Mouse (Mus musculus): ENCODE measurements around the gene Nr2e3. TPM values are rescaled to one million over a fixed set of nuclear protein-coding genes. Genes with fewer than 3 reads are reported as not detected.
A peak's percentile ranks its signal among the peaks of the same experiment; 100 is the strongest.
"Not testable (repeated sequence)": the region's sequence is repeated elsewhere in the genome, so short reads cannot be mapped to it uniquely, and the experiment has no call there.

Gene Nr2e3
- polyA plus RNA-seq, 1 experiment from 2014 or later: 1.5 TPM

DNA sequence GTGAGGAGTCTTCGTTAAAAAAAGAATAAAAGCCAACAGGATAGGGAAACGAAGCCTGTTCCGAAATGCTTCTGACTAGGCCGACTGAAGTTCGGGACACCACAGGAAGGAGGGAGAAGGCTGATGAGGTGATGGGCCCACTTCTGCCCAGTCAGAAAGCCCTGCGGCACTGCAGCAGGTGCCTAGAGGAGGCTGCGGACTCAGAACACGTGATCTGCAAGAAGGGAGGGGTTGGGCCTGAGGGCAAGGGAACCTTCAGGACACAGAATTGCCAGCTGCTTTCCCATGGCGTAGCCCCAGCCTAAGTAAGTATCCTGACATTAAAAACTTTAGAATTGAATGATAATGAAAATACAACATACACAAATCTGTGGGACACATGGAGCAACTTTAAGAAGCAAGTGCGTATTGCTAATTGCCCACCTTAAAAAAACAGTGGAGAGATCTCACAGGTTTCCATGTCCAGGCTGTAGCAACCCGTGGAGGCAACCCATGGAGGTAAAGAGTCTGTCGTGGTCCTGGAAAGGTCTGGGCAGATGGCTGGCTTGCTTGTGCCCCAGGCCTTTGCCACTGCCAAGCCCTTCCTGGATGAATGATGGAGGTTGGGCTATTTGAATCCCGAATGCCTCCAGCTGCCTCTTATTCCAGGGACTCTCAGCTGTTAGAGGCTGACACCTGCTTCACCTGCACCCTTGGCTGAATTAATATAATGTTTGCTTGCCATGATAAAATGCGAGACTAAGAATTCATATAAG lies 919 bp upstream of the Nr2e3 start:
- Histone ChIP-seq H3K9ac (no peak overlapping the region), H3K4me3 (replicated peaks) (no peak overlapping the region), H3K4me2 (no peak overlapping the region), H3K27ac (no peak overlapping the region), H3K9me3 (no peaks in the 10 kb centered on the region), H3K4me1 (no peaks in the 10 kb centered on the region; the same call in 1 of the 2 replicates), H3K27me3 (replicated peaks) (no peaks in the 10 kb centered on the region), H3K36me3 (no peaks in the 10 kb centered on the region)
- 60% methylated on average over 14 of the region's 14 CpGs for WGBS
- ATAC-seq (ENCODE audit: insufficient read depth, low FRiP score, low read depth): no peak

DNA sequence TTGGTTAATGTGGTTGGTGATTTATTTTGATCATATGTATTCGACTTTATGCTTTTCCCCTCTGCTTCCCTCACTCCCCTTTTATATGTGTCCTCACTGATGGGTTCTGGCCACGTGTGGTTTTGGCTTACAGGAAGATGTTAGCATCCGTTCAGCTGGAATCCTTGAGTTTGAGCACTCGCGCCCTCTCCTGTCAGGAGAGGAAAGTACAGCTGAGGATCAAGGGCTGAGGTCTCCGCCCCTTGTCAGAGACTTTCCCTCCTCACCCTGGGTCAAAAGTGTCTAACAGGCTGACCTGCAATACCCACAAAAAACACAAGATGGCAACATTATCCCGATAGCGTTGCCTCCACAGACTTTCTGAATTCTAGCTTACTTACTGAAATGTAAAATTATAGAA lies 1.2 kb downstream of the Nr2e3 start:
- Histone ChIP-seq H3K9ac (no peak overlapping the region), H3K4me2 (no peak overlapping the region), H3K27me3 (replicated peaks) (no peaks in the 10 kb centered on the region), H3K4me1 (peaks cover 4% of the 10 kb centered on the region), H3K4me3 (replicated peaks) (no peak overlapping the region), H3K27ac (no peak overlapping the region), H3K36me3 (no peaks in the 10 kb centered on the region), H3K9me3 (no peaks in the 10 kb centered on the region)
- WGBS: 1% methylated on average over 8 of the region's 8 CpGs
- peak; percentile 23 for ATAC-seq (ENCODE audit: insufficient read depth, low FRiP score, low read depth)

DNA sequence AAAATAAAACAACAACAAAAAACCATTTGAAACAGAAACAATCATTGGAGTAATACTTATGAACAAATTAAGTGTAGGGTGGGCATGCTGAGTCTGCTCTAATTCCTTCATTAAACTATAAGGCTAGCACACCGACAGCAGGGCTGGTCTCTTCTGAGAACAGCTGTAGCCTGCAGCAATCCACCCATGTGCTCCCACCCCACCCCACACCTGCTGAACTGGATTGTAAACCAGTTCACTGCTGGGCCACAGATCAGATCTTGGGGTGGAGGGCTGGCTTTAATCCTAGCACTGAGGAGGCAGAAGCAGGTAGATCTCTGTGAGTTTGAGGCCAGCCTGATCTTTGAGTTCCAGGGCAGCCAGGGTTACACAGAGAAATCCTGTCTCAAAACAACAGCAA lies 2.3 kb downstream of the Nr2e3 start:
- not testable (repeated sequence) for H3K36me3 ChIP-seq; H3K27me3 ChIP-seq (replicated peaks); H3K9me3 ChIP-seq; ATAC-seq (ENCODE audit: insufficient read depth, low FRiP score, low read depth); H3K4me2 ChIP-seq; H3K4me3 ChIP-seq (replicated peaks); H3K27ac ChIP-seq; H3K4me1 ChIP-seq; H3K9ac ChIP-seq
- WGBS: 57% methylated on average over 1 of the region's 1 CpGs

GRCm38 (mm10) chr9:59956496-59956895 lies 4.0 kb downstream of the Nr2e3 start:
- peak overlapping the region; percentile 17; the same call in 1 of the 2 replicates for H3K4me2 ChIP-seq

DNA sequence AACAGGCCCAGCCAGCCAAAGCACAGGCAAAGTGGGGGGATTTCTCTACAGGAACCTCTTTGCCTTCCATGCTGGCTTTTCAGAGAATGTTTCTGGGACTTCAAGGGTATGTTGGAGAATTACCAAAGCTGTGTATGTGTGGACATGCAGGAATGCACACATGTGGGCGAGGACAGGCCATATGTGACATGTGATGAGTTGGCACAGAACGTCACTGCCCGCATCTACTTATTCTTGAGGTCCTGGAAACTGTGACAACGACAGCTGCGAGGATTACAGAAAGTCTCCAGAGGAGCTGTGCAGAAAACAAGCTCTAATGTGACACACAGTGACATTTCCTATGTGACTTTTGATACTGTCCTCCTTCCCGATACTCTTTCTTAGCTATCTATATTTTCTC lies 4.8 kb downstream of the Nr2e3 start:
- WGBS: 75% methylated on average over 6 of the region's 6 CpGs
- no peaks in the 10 kb centered on the region for H3K27me3 ChIP-seq (replicated peaks)
- H3K4me2 ChIP-seq: no peak overlapping the region
- H3K36me3 ChIP-seq: no peaks in the 10 kb centered on the region
- H3K9me3 ChIP-seq: no peaks in the 10 kb centered on the region
- H3K9ac ChIP-seq: no peak overlapping the region
- peaks cover 9% of the 10 kb centered on the region; the same call in 1 of the 2 replicates for H3K4me1 ChIP-seq
- no peak for ATAC-seq (ENCODE audit: insufficient read depth, low FRiP score, low read depth)
- no peak overlapping the region for H3K4me3 ChIP-seq (replicated peaks)
- peak overlapping the region; percentile 50; the same call in 1 of the 2 replicates for H3K27ac ChIP-seq

More at GRCm38 (mm10) chr9:59956496-59956895, 4.0 kb downstream of the Nr2e3 start:
- Histone ChIP-seq H3K9ac (no peak overlapping the region), H3K27ac (no peak overlapping the region), H3K9me3 (no peaks in the 10 kb centered on the region), H3K4me1 (peaks cover 9% of the 10 kb centered on the region; the same call in 1 of the 2 replicates), H3K4me3 (replicated peaks) (no peak overlapping the region), H3K36me3 (no peaks in the 10 kb centered on the region), H3K27me3 (replicated peaks) (no peaks in the 10 kb centered on the region)
- no peak for ATAC-seq (ENCODE audit: insufficient read depth, low FRiP score, low read depth)
- 28% methylated on average over 6 of the region's 6 CpGs for WGBS

DNA sequence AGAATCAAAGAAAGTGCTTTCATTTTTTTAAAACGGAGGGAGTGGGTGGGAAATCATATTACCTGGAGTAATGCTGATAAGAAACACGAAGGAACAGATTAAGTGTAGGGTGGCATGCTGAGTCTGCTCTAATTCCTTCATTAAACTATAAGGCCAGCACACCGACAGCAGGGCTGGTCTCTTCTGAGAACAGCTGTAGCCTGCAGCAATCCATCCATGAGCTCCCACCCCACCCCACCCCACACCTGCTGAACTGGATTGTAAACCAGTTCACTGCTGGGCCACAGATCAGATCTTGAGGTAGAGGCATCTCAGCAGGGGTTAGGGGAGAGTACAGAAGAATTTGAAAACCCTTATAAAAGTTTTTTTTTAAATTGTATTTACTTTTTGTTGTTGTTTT lies 5.3 kb downstream of the Nr2e3 start:
- H3K9me3 ChIP-seq: no peaks in the 10 kb centered on the region
- ATAC-seq (ENCODE audit: insufficient read depth, low FRiP score, low read depth): no peak
- no peak overlapping the region for H3K4me2 ChIP-seq
- H3K36me3 ChIP-seq: no peaks in the 10 kb centered on the region
- H3K4me1 ChIP-seq: peaks cover 9% of the 10 kb centered on the region; the same call in 1 of the 2 replicates
- no peak overlapping the region for H3K9ac ChIP-seq
- WGBS: 42% methylated on average over 3 of the region's 3 CpGs
- no peaks in the 10 kb centered on the region for H3K27me3 ChIP-seq (replicated peaks)
- H3K4me3 ChIP-seq (replicated peaks): no peak overlapping the region
- H3K27ac ChIP-seq: peak overlapping the region; percentile 50; the same call in 1 of the 2 replicates

- Histone ChIP-seq H3K4me3 (replicated peaks) (no peak overlapping the region), H3K27me3 (replicated peaks) (no peaks in the 10 kb centered on the region), H3K36me3 (no peaks in the 10 kb centered on the region), H3K27ac (no peak overlapping the region; the same call in 1 of the 2 replicates), H3K9ac (no peak overlapping the region), H3K9me3 (no peaks in the 10 kb centered on the region), H3K4me2 (no peak overlapping the region), H3K4me1 (peaks cover 9% of the 10 kb centered on the region; the same call in 1 of the 2 replicates)
- 70% methylated on average over 7 of the region's 7 CpGs for WGBS
- no peak for ATAC-seq (ENCODE audit: insufficient read depth, low FRiP score, low read depth)
Observed at GRCm38 (mm10) chr9:59953556-59953955, 6.9 kb downstream of the Nr2e3 start.

- Histone ChIP-seq H3K4me2 (no peak overlapping the region), H3K9me3 (no peaks in the 10 kb centered on the region), H3K27me3 (replicated peaks) (no peaks in the 10 kb centered on the region), H3K36me3 (no peaks in the 10 kb centered on the region), H3K9ac (no peak overlapping the region), H3K4me1 (peaks cover 9% of the 10 kb centered on the region; the same call in 1 of the 2 replicates), H3K4me3 (replicated peaks) (no peak overlapping the region), H3K27ac (no peak overlapping the region)
- 53% methylated on average over 8 of the region's 8 CpGs for WGBS
- ATAC-seq (ENCODE audit: insufficient read depth, low FRiP score, low read depth): no peak
Observed at GRCm38 (mm10) chr9:59952515-59953070, 7.9 kb downstream of the Nr2e3 start.

DNA sequence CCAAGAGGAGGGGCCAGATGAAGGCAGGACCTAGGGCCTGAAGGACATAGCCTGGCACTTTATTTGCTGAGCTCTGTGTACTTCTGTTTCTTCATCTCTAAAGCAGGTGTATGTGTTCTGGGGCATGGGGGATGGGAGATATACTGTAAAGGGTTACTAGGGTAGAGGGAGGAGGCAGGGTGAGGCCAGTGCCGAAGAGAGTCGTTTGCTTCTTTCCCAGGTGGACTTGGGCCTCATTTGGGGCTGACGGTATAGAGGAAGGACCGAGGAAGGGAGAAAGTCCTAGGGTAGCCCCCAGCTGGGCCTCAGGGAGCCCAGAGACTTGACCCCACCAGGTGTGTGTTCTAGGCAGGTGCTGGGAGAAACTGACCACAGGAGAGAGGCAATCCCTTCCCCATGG lies 8.5 kb downstream of the Nr2e3 start:
- WGBS: 53% methylated on average over 4 of the region's 4 CpGs
- Histone ChIP-seq H3K4me2 (no peak overlapping the region), H3K36me3 (no peaks in the 10 kb centered on the region), H3K4me3 (replicated peaks) (no peak overlapping the region), H3K4me1 (peaks cover 9% of the 10 kb centered on the region; the same call in 1 of the 2 replicates), H3K27ac (0 out of 2 replicates have a peak overlapping the region, but pooled peaks have one; percentile 16), H3K27me3 (replicated peaks) (no peaks in the 10 kb centered on the region), H3K9ac (no peak overlapping the region), H3K9me3 (no peaks in the 10 kb centered on the region)
- 0 out of 2 replicates have a peak, but pooled peaks have one; percentile 40 for ATAC-seq (ENCODE audit: insufficient read depth, low FRiP score, low read depth)

DNA sequence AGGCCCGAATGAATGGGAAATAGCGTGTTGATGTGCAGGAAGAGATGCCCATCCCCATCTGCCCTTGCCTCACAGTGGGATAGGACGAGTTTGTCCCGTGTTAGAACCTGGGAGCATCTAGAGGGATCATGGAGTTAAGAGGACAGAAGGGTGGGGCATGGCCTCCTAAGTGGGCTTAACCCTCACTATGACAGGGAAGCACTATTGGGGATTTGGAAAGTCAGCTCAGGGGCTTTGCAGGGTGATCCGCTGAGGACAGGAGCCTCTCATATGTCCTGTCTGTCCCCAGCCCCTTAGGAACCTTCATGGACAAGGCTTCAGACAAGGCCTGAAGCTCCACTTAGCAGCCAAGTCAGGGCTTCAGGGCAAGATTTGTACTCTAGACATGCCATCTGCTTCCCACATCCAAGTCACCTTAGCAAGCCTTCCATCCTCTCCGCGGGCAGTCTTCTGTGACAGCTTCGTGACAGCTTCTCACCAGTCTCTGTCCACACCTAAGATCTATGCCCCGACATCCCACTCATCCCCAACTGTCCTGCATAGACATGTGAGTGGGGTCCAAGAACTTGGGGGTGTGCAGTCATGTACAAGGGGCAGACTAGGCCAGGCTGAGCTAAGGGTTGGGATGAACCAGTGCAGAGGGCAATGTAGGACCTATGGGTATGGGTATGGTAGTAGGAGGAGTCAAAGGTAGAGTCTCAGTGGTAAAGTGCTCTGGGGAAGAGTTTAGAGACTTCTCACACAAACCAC lies 9.3 kb downstream of the Nr2e3 start:
- Histone ChIP-seq H3K36me3 (no peaks in the 10 kb centered on the region), H3K4me2 (no peak overlapping the region), H3K4me3 (replicated peaks) (no peak overlapping the region), H3K27me3 (replicated peaks) (no peaks in the 10 kb centered on the region), H3K27ac (no peak overlapping the region), H3K9ac (no peak overlapping the region), H3K4me1 (peaks cover 9% of the 10 kb centered on the region; the same call in 1 of the 2 replicates), H3K9me3 (no peaks in the 10 kb centered on the region)
- ATAC-seq (ENCODE audit: insufficient read depth, low FRiP score, low read depth): no peak
- whole genome bisulfite sequencing: 92% methylated on average over 9 of the region's 9 CpGs

GRCm38 (mm10) chr9:59949981-59950380 lies 10.5 kb downstream of the Nr2e3 start:
- Histone ChIP-seq H3K4me1 (0 out of 2 replicates have a peak, but pooled peaks cover 4% of the 10 kb centered on the region), H3K36me3 (no peaks in the 10 kb centered on the region), H3K9ac (no peak overlapping the region), H3K4me3 (replicated peaks) (no peak overlapping the region), H3K9me3 (no peaks in the 10 kb centered on the region), H3K4me2 (no peak overlapping the region), H3K27me3 (replicated peaks) (no peaks in the 10 kb centered on the region), H3K27ac (no peak overlapping the region)
- WGBS: 82% methylated on average over 5 of the region's 5 CpGs
- no peak for ATAC-seq (ENCODE audit: insufficient read depth, low FRiP score, low read depth)

- 78% methylated on average over 6 of the region's 6 CpGs for WGBS
- no peak overlapping the region for H3K4me3 ChIP-seq (replicated peaks)
- no peak overlapping the region for H3K9ac ChIP-seq
- no peaks in the 10 kb centered on the region for H3K36me3 ChIP-seq
- H3K27ac ChIP-seq: no peak overlapping the region
- H3K4me1 ChIP-seq: 0 out of 2 replicates have a peak, but pooled peaks cover 4% of the 10 kb centered on the region
- no peaks in the 10 kb centered on the region for H3K9me3 ChIP-seq
- H3K4me2 ChIP-seq: no peak overlapping the region
- no peak for ATAC-seq (ENCODE audit: insufficient read depth, low FRiP score, low read depth)
- no peaks in the 10 kb centered on the region for H3K27me3 ChIP-seq (replicated peaks)
Observed at GRCm38 (mm10) chr9:59949511-59949910, 10.9 kb downstream of the Nr2e3 start.
